Mouse (Mus musculus) embryonic fibroblast, embryonic 13.5 days (primary cell): ENCODE data around the gene Igbp1.

Experiments used
- CTCF ChIP-seq: IDR thresholded peaks from 2 replicates; pipeline ENCODE4 v1.5.1; 2011; ENCODE audit warnings: mild to moderate bottlenecking, control low read depth, low read length, moderate library complexity, borderline replicate concordance; ENCODE audit not compliant: insufficient read depth
- POLR2A ChIP-seq: IDR thresholded peaks from 2 replicates; pipeline ENCODE4 v1.6.1; 2011; ENCODE audit warnings: low read depth, mild to moderate bottlenecking, control low read depth, low read length, moderate library complexity

DNA sequence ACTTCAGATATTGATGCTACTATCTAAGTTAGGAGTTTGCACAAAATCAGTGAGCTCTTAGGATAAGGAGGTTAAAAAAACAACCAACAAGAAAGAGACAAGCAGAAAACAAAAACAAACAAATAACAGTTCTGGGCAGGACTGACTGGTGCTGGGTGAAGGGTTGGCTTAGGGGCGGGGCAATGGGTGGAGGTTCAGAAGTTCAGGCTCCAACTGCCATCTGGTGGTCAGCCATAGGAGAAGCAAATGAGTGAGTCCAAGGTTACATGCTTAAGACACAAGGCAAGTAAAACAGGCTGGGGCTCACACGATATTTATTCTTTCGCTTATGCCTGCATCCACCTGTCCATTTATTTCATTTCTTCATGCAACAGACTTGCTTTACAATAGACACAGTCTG, 13.8 kb upstream of the Igbp1 start:
- TF ChIP-seq CTCF (0 out of 2 replicates have a peak, but pooled peaks have one; percentile 28), POLR2A (no peak)
